Mouse (Mus musculus): ENCODE measurements around the gene Ppfia3. TPM values are rescaled to one million over a fixed set of nuclear protein-coding genes. Genes with fewer than 3 reads are reported as not detected.

Gene Ppfia3
- polyA plus RNA-seq, 1 experiment from 2014 or later, result 4.3 TPM

GRCm38 (mm10) chr7:45328841-45329475 is 37.9 kb downstream of the Ppfia3 start:
- Histone ChIP-seq H3K4me1 (replicated peaks; ENCODE audit: insufficient read depth, low read length) (peaks cover 6% of the 10 kb centered on the region; the same call in 1 of the 2 replicates), H3K27ac (no peak overlapping the region), H3K4me2 (ENCODE audit: low read length) (no peak overlapping the region), H3K9ac (ENCODE audit: low read depth, low read length) (no peak overlapping the region), H3K36me3 (ENCODE audit: insufficient read depth, low read length) (0 out of 2 replicates have a peak, but pooled peaks cover 12% of the 10 kb centered on the region), H3K27me3 (ENCODE audit: insufficient read depth, low read length) (no peaks in the 10 kb centered on the region), H3K9me3 (replicated peaks; ENCODE audit: low read length) (no peaks in the 10 kb centered on the region), H3K4me3 (replicated peaks; ENCODE audit: low read depth, low read length) (no peak overlapping the region)
- 79% methylated on average over 13 of the region's 13 CpGs for WGBS
- no peak for TF ChIP-seq CTCF (IDR thresholded peaks at IDR 0.05; ENCODE audit: low read depth)
- no peak for DNase-seq (ENCODE audit: low spot score)
- ATAC-seq (replicated peaks; ENCODE audit: low FRiP score, low read depth), result no peak

GRCm38 (mm10) chr7:45325800-45326199 is 41.0 kb downstream of the Ppfia3 start:
- Histone ChIP-seq H3K4me2 (ENCODE audit: low read length) (no peak overlapping the region), H3K27ac (no peak overlapping the region), H3K9ac (ENCODE audit: low read depth, low read length) (no peak overlapping the region), H3K27me3 (ENCODE audit: insufficient read depth, low read length) (no peaks in the 10 kb centered on the region), H3K4me3 (replicated peaks; ENCODE audit: low read depth, low read length) (no peak overlapping the region), H3K4me1 (replicated peaks; ENCODE audit: insufficient read depth, low read length) (no peaks in the 10 kb centered on the region), H3K36me3 (ENCODE audit: insufficient read depth, low read length) (0 out of 2 replicates have a peak, but pooled peaks cover 19% of the 10 kb centered on the region), H3K9me3 (replicated peaks; ENCODE audit: low read length) (no peaks in the 10 kb centered on the region)
- no peak for ATAC-seq (replicated peaks; ENCODE audit: low FRiP score, low read depth)
- peak; percentile 38; the same call in 1 of the 2 replicates for TF ChIP-seq CTCF (IDR thresholded peaks at IDR 0.05; ENCODE audit: low read depth)
- DNase-seq (ENCODE audit: low spot score), result no peak

GRCm38 (mm10) chr7:45323069-45323468 is 43.8 kb downstream of the Ppfia3 start:
- DNase-seq (ENCODE audit: low spot score) (no peak), ATAC-seq (replicated peaks; ENCODE audit: low FRiP score, low read depth) (no peak; the same call in 1 of the 2 replicates)
- Histone ChIP-seq H3K9me3 (replicated peaks; ENCODE audit: low read length) (no peaks in the 10 kb centered on the region), H3K9ac (ENCODE audit: low read depth, low read length) (no peak overlapping the region), H3K4me3 (replicated peaks; ENCODE audit: low read depth, low read length) (no peak overlapping the region), H3K27me3 (ENCODE audit: insufficient read depth, low read length) (no peaks in the 10 kb centered on the region), H3K36me3 (ENCODE audit: insufficient read depth, low read length) (0 out of 2 replicates have a peak, but pooled peaks cover 19% of the 10 kb centered on the region), H3K4me2 (ENCODE audit: low read length) (no peak overlapping the region), H3K4me1 (replicated peaks; ENCODE audit: insufficient read depth, low read length) (no peaks in the 10 kb centered on the region), H3K27ac (no peak overlapping the region)
- WGBS, result 52% methylated on average over 5 of the region's 5 CpGs
- no peak for TF ChIP-seq CTCF (IDR thresholded peaks at IDR 0.05; ENCODE audit: low read depth)

- ATAC-seq (replicated peaks; ENCODE audit: low FRiP score, low read depth) (no peak), DNase-seq (ENCODE audit: low spot score) (no peak)
- 83% methylated on average over 4 of the region's 4 CpGs for WGBS
- H3K9me3 ChIP-seq (replicated peaks; ENCODE audit: low read length), result no peaks in the 10 kb centered on the region
- H3K27ac ChIP-seq, result no peak overlapping the region
- H3K4me2 ChIP-seq (ENCODE audit: low read length), result no peak overlapping the region
- no peaks in the 10 kb centered on the region for H3K4me1 ChIP-seq (replicated peaks; ENCODE audit: insufficient read depth, low read length)
- no peaks in the 10 kb centered on the region for H3K27me3 ChIP-seq (ENCODE audit: insufficient read depth, low read length)
- H3K9ac ChIP-seq (ENCODE audit: low read depth, low read length), result no peak overlapping the region
- H3K4me3 ChIP-seq (replicated peaks; ENCODE audit: low read depth, low read length), result no peak overlapping the region
- H3K36me3 ChIP-seq (ENCODE audit: insufficient read depth, low read length), result 0 out of 2 replicates have a peak, but pooled peaks cover 24% of the 10 kb centered on the region
- TF ChIP-seq CTCF (IDR thresholded peaks at IDR 0.05; ENCODE audit: low read depth), result no peak
Observed at GRCm38 (mm10) chr7:45322245-45322644, 44.6 kb downstream of the Ppfia3 start.

- 93% methylated on average over 14 of the region's 14 CpGs for WGBS
- no peak for DNase-seq (ENCODE audit: low spot score)
Observed at GRCm38 (mm10) chr7:45316536-45316935, 50.3 kb downstream of the Ppfia3 start.

GRCm38 (mm10) chr7:45315182-45315701 is 51.6 kb downstream of the Ppfia3 start:
- Histone ChIP-seq H3K4me1 (replicated peaks; ENCODE audit: insufficient read depth, low read length) (0 out of 2 replicates have a peak, but pooled peaks cover 3% of the 10 kb centered on the region), H3K27me3 (ENCODE audit: insufficient read depth, low read length) (no peaks in the 10 kb centered on the region), H3K9ac (ENCODE audit: low read depth, low read length) (no peak overlapping the region), H3K27ac (peak overlapping the region; percentile 40; the same call in 1 of the 2 replicates), H3K9me3 (replicated peaks; ENCODE audit: low read length) (no peaks in the 10 kb centered on the region), H3K36me3 (ENCODE audit: insufficient read depth, low read length) (0 out of 2 replicates have a peak, but pooled peaks cover 5% of the 10 kb centered on the region), H3K4me3 (replicated peaks; ENCODE audit: low read depth, low read length) (no peak overlapping the region), H3K4me2 (ENCODE audit: low read length) (no peak overlapping the region)
- DNase-seq (ENCODE audit: low spot score) (no peak), ATAC-seq (replicated peaks; ENCODE audit: low FRiP score, low read depth) (peak; percentile 65; the same call in 1 of the 2 replicates)
- TF ChIP-seq CTCF (IDR thresholded peaks at IDR 0.05; ENCODE audit: low read depth), result no peak
- 50% methylated on average over 10 of the region's 10 CpGs for WGBS

More at GRCm38 (mm10) chr7:45316536-45316935, 50.3 kb downstream of the Ppfia3 start:
- no peaks in the 10 kb centered on the region for H3K27me3 ChIP-seq (ENCODE audit: insufficient read depth, low read length)
- no peak overlapping the region for H3K9ac ChIP-seq (ENCODE audit: low read depth, low read length)
- H3K36me3 ChIP-seq (ENCODE audit: insufficient read depth, low read length), result 0 out of 2 replicates have a peak, but pooled peaks cover 5% of the 10 kb centered on the region
- H3K4me1 ChIP-seq (replicated peaks; ENCODE audit: insufficient read depth, low read length), result 0 out of 2 replicates have a peak, but pooled peaks cover 3% of the 10 kb centered on the region
- no peaks in the 10 kb centered on the region for H3K9me3 ChIP-seq (replicated peaks; ENCODE audit: low read length)
- TF ChIP-seq CTCF (IDR thresholded peaks at IDR 0.05; ENCODE audit: low read depth), result no peak
- no peak for ATAC-seq (replicated peaks; ENCODE audit: low FRiP score, low read depth)
- H3K4me2 ChIP-seq (ENCODE audit: low read length), result no peak overlapping the region
- no peak overlapping the region for H3K4me3 ChIP-seq (replicated peaks; ENCODE audit: low read depth, low read length)
- no peak overlapping the region for H3K27ac ChIP-seq
